ENCODE assay signal across 8 mouse cellular contexts in the genomic region with DNA sequence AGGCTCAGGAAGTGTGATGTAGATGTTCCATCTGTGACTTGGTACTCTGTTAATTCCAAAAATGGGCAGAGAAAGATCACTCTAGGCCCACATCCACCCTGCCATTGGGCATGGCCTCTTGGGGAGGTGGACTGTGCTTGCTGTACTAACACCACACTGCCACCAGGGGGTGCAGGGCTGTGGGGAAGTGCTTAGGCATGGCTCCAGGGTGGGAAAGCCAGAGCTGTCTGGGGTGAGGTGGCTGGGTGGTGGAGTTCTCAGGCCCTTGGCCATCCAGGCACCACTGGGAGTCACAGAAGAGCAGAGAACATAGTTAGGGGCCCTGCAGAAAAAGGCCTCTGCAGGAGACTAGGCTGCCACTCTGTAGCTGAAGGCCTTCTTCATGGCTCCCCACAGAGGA.
DNase-seq lines count a peak whose midpoint lies in the region; ATAC-seq and TF ChIP-seq lines count a peak whose summit lies in the region.

No protein-coding gene starts in this region.

- H3K27me3 ChIP-seq in testis, adult 2 months (ENCODE audit: control insufficient read depth, insufficient read depth, low read length), result no peaks in the 10 kb centered on the region

- H3K4me3 ChIP-seq in testis, adult 2 months (ENCODE audit: control insufficient read depth, low read depth, low read length), result no peak overlapping the region
- H3K4me3 ChIP-seq in embryonic fibroblast, embryonic 13.5 days (ENCODE audit: insufficient read depth, low read length), result no peak overlapping the region

- ATAC-seq in frontal cortex, adult (ENCODE audit: low TSS enrichment), result 0 out of 2 replicates have a peak, but pooled peaks have one; percentile 20
- ATAC-seq in megakaryocyte progenitor cell, adult 5-6 weeks (replicated peaks; ENCODE audit: poor library complexity), result peak; percentile 97
- no peak for ATAC-seq in erythroid progenitor cell, adult 5-6 weeks (replicated peaks; ENCODE audit: low FRiP score, poor library complexity, severe bottlenecking)

- peak; percentile 90; the same call in 1 of the 2 replicates for TF ChIP-seq CTCF in testis, adult 2 months (IDR thresholded peaks at IDR 0.05; ENCODE audit: control insufficient read depth, insufficient read depth, insufficient replicate concordance, low read depth, low read length)
- peak; percentile 65; the same call in 1 of the 2 replicates for TF ChIP-seq CTCF in embryonic fibroblast, embryonic 13.5 days (IDR thresholded peaks at IDR 0.05; ENCODE audit: borderline replicate concordance, insufficient read depth, low read length)

- no peak for DNase-seq in frontal cortex, postnatal 25 days (ENCODE audit: low spot score in 2 of 2)
- DNase-seq in testis, postnatal 14 days (ENCODE audit: low spot score), result no peak
- DNase-seq in cerebellum, adult 11 months, result no peak

- no peaks in the 10 kb centered on the region for H3K4me1 ChIP-seq in testis, adult 2 months (ENCODE audit: control insufficient read depth, insufficient read depth, low read length)
- no peaks in the 10 kb centered on the region for H3K4me1 ChIP-seq in embryonic fibroblast, embryonic 13.5 days (ENCODE audit: control insufficient read depth, insufficient read depth, low read length)

- H3K36me3 ChIP-seq in testis, adult 2 months (ENCODE audit: control insufficient read depth, insufficient read depth, low read length), result no peaks in the 10 kb centered on the region

- no peak overlapping the region for H3K27ac ChIP-seq in testis, adult 2 months (ENCODE audit: control insufficient read depth, insufficient read depth, low read depth, low read length)
- no peak overlapping the region for H3K27ac ChIP-seq in embryonic fibroblast, embryonic 13.5 days (ENCODE audit: insufficient read depth, low read length)

- no peak for TF ChIP-seq POLR2A in testis, adult 2 months (IDR thresholded peaks at IDR 0.05; ENCODE audit: control insufficient read depth, low read depth, low read length)
- no peak for TF ChIP-seq POLR2A in embryonic fibroblast, embryonic 13.5 days (IDR thresholded peaks at IDR 0.05; ENCODE audit: low read depth, low read length)
